Mouse (Mus musculus): Measurements from ENCODE around the gene Asgr2. TPM values are rescaled to one million over a fixed set of nuclear protein-coding genes. Genes with fewer than 3 reads are reported as not detected.

Gene Asgr2
- polyA plus RNA-seq (2017; shearing (Covaris generic)), result not detected

GRCm38 (mm10) chr11:70091986-70092783 lies at the start of gene Asgr2:
Gene Asgr2 (plus strand): TSS chr11:70092644.

GRCm38 (mm10) chr11:70053898-70054570 lies 38.4 kb upstream of the Asgr2 start, which contains the start of gene Asgr1:
Gene Asgr1 (plus strand): TSS chr11:70054085.

GRCm38 (mm10) chr11:70129926-70130379 lies 37.5 kb downstream of the Asgr2 start, which contains the start of gene Mgl2:
Gene Mgl2 (plus strand): TSS chr11:70130329.

Other genes starting within 250 kb of the Asgr2 start
- 27.8 TPM for gene Plscr3, start 246.3 kb upstream of the Asgr2 start, polyA plus RNA-seq (2017; shearing (Covaris generic))
- not detected for gene Tnk1, start 233.9 kb upstream of the Asgr2 start, polyA plus RNA-seq (2017; shearing (Covaris generic))
- gene Tmem95, start 214.6 kb upstream of the Asgr2 start, polyA plus RNA-seq (2017; shearing (Covaris generic)), result not detected
- 2.3 TPM for gene Kctd11, start 211.2 kb upstream of the Asgr2 start, polyA plus RNA-seq (2017; shearing (Covaris generic))
- 663 TPM for gene Acap1, start 197.1 kb upstream of the Asgr2 start, polyA plus RNA-seq (2017; shearing (Covaris generic))
- gene 2810408A11Rik, start 191.7 kb upstream of the Asgr2 start, polyA plus RNA-seq (2017; shearing (Covaris generic)), result 3.0 TPM
- 5.7 TPM for gene Neurl4, start 191.6 kb upstream of the Asgr2 start, polyA plus RNA-seq (2017; shearing (Covaris generic))
- gene Gps2, start 178.8 kb upstream of the Asgr2 start, polyA plus RNA-seq (2017; shearing (Covaris generic)), result 163 TPM
- gene Eif5a, start 170.7 kb upstream of the Asgr2 start, polyA plus RNA-seq (2017; shearing (Covaris generic)), result 1,233 TPM
- gene Ybx2, start 156.8 kb upstream of the Asgr2 start, polyA plus RNA-seq (2017; shearing (Covaris generic)), result not detected
- gene Slc2a4, start 144.5 kb upstream of the Asgr2 start, polyA plus RNA-seq (2017; shearing (Covaris generic)), result not detected
- not detected for gene Cldn7, start 127.9 kb upstream of the Asgr2 start, polyA plus RNA-seq (2017; shearing (Covaris generic))
- gene Ctdnep1, start 111.5 kb upstream of the Asgr2 start, polyA plus RNA-seq (2017; shearing (Covaris generic)), result 36.6 TPM
- 70.7 TPM for gene Elp5, start 110.1 kb upstream of the Asgr2 start, polyA plus RNA-seq (2017; shearing (Covaris generic))
- gene Gabarap, start 101.5 kb upstream of the Asgr2 start, polyA plus RNA-seq (2017; shearing (Covaris generic)), result 438 TPM
- 117 TPM for gene Phf23, start 96.9 kb upstream of the Asgr2 start, polyA plus RNA-seq (2017; shearing (Covaris generic))
- gene Dvl2, start 92.0 kb upstream of the Asgr2 start, polyA plus RNA-seq (2017; shearing (Covaris generic)), result 25.7 TPM
- gene Acadvl, start 77.2 kb upstream of the Asgr2 start, polyA plus RNA-seq (2017; shearing (Covaris generic)), result 152 TPM
- gene Dlg4, start 75.7 kb upstream of the Asgr2 start, polyA plus RNA-seq (2017; shearing (Covaris generic)), result 11.7 TPM
- not detected for gene Asgr1, start 38.6 kb upstream of the Asgr2 start, polyA plus RNA-seq (2017; shearing (Covaris generic))
- gene Mgl2, start 37.7 kb downstream of the Asgr2 start, polyA plus RNA-seq (2017; shearing (Covaris generic)), result not detected
- not detected for gene Clec10a, start 63.6 kb downstream of the Asgr2 start, polyA plus RNA-seq (2017; shearing (Covaris generic))
- 0.94 TPM for gene Slc16a11, start 120.1 kb downstream of the Asgr2 start, polyA plus RNA-seq (2017; shearing (Covaris generic))
- gene Slc16a13, start 128.4 kb downstream of the Asgr2 start, polyA plus RNA-seq (2017; shearing (Covaris generic)), result 5.5 TPM
- gene Bcl6b, start 137.2 kb downstream of the Asgr2 start, polyA plus RNA-seq (2017; shearing (Covaris generic)), result 0.51 TPM
- gene 0610010K14Rik, start 145.3 kb downstream of the Asgr2 start, polyA plus RNA-seq (2017; shearing (Covaris generic)), result 171 TPM
- gene Gm21988, start 147.2 kb downstream of the Asgr2 start, polyA plus RNA-seq (2017; shearing (Covaris generic)), result 5.5 TPM
- gene Rnasek, start 147.2 kb downstream of the Asgr2 start, polyA plus RNA-seq (2017; shearing (Covaris generic)), result 272 TPM
- gene Alox12, start 162.7 kb downstream of the Asgr2 start, polyA plus RNA-seq (2017; shearing (Covaris generic)), result not detected
- not detected for gene Alox12e, start 230.0 kb downstream of the Asgr2 start, polyA plus RNA-seq (2017; shearing (Covaris generic))

Measured in inflammation-experienced regulatory T-cells, adult 16 weeks (primary cell).